Mouse (Mus musculus) cerebellum, adult 18-20 months (tissue): Measurements from ENCODE around the gene Rnf128.
"Not testable (repeated sequence)": the region's sequence is repeated elsewhere in the genome, so short reads cannot be mapped to it uniquely, and the experiment has no call there.

Experiments used
- DNase-seq, 2 experiments: peaks; one replicate each; pipeline ENCODE4 v3.0.0; 2021

Rnf128 gene

DNA sequence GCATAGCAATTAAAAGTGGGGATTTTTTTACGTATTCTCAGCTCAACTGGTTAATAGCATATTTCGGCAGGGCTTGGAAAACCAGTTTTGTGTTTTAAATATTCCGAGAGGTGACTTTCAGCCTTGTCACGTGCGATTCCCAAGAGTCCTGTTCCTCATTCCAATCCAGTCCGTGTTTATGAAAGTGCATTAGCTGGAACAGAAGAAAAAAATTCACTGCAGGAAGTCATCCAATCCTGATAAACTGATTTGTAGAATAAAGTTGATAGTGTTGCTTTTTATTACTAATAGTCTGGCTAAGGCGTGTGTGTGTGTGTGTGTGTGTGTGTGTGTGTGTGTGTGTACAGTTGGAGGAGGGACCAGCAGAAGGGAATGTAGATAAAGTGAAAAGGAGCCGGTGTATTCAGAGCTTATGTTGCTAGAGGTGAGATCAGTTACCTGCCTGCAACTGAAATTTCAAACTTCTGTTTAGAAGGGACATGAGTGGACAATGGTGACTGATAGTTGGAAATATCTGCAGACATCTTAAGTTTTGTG is at the start of gene Rnf128:
TSS of gene Rnf128 (plus strand) at position 392 of the 537 bp plus-strand sequence.
- DNase-seq: no peak

DNA sequence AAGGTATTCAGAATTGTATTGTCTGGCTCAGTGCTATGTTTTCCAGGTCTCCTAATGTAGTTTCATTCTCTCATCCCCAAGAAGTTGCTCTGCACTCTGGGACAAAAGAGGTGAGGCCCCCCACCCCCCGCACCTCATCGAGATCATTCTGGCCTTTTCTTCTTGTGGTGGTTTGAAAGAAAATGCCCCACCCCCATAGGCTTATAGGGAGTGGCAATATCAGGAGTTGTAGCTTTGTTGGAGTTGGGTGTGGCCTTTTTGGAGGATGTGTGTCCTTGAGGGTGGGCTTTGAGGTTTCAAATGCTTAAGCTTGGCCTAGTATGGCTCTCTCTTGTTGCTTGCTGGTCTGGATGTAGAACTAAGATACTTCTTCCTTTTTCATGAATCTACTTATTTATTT is 47.0 kb upstream of the Rnf128 start:
- DNase-seq: no peak

DNA sequence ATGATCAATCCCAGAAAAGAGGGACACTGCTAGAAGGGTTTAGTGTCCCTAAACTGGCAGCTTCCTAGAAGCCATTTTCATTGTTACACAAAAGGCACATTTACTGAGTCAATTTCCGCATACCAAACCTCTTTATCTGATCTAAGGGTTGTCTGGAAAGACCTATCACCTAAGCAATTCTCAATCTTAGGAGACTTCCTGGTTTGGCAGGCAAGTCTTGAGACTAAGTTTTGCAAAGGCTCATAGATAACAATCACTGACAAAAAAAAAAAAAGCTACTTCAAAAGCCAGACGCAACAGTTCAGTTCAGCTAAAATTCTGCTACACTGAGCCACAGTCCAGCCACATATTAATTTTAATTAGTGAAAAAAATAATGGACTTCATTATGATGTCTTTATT is 43.9 kb upstream of the Rnf128 start:
- no peak for DNase-seq

DNA sequence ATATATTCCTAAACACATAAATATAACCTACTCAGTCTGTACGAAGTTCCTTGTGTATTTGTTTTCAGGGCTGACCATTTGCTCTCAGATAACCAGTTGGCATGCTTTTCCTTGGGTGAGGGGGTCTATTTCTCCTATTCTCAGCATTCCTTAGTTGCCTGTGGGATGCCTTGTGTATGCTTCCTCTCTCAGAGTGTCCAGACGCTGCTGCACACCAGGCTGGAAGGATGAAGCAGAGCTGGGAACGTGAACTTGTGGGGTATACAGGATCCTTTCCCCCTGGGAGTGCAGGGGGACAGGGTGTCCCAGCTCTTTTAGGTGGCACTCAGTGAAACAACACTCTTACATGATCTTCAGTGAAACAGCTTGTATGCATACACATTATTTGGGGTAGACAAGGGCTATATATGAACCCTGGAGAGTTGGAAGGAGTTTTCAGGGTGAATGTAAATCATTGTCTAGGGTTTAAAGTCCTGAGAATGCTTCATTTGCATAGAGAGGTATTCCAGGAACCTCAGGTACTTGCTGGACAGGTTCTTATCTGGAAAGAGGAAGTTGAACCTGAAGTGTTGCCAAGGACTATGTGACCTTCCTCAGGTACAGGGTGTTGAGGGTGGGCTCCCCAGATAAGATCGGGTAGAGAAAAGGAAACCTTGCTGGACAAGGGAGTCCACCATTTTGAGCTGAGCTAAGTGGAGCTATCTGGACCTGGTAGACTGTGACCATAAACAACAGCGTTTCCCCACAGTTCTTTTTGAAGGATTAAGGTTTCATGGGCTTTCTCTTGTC is 38.6 kb upstream of the Rnf128 start:
- DNase-seq: no peak

DNA sequence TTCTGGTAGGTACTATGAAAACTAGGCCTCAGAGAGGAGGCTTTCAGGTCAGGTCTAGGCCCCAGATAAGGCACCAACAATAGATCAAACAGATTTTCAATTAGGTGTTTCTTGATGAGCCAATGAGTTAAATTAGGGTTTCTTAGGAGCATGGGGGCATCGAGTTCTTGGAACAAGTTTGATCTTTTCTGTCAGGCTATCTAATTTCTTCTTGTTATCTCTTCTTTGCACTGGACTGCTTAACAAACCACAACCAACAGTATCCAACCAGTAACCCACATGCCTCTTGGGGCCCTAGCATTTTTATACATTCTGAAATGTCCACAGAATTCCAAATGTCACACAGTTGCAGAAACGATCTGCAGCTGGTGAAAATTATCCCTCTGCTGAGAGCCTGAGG is 37.4 kb upstream of the Rnf128 start:
- no peak for DNase-seq

DNA sequence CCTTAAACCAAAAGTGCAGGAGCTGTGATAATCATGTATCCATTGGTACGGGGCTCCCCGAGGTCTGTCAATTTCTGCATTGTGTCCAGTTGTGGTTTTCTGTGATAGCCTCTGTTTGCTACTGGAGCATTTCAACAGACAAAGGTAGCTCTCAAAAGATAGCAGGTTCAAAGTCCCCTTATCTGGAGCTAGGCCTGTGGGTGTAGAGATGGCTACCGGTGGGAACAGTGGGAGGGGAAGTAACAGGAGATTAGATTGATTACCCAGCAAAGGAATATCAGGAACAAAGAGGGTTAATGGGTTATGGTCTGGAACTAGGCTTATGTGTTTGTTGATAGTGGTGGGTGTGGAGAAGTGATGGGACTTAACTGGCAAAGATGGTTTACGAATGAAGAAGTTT is 36.1 kb upstream of the Rnf128 start:
- DNase-seq: no peak

DNA sequence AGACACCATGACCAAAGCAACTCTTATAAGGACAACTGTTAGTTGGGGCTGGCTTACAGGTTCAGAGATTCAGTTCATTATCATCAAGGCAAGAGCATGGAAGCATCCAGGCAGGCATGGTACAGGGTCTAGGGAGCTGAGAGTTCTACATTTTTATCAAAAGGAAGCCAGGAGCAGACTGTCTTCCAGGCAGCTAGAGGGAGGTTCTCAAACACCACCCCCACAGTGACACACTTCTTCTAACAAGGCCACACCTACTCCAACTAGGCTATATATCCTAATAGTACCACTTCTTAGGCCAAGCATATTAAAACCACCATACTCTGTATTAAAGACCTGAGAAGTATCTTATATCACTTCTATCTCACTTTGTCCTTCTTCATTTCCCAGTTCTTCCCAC is 33.4 kb upstream of the Rnf128 start:
- no peak for DNase-seq

DNA sequence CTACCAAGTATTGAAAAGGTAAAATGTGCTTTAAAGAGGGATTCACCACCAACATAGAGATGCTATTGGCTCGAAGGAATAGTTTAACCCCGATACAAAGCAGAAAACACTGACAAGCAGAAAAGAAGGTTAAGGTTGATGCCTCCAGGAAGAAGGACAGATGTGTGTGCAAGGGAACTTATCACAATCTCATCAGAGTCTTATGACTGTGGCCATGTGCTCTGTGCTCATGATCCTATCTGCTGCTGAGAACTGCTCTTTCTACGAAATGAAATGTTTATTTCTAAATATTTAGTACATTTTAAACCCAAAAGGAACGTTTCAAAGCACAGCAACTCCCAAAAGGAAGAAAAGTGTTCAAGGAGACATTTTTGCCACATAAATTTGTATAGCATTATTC is 30.8 kb upstream of the Rnf128 start:
- DNase-seq: no peak

DNA sequence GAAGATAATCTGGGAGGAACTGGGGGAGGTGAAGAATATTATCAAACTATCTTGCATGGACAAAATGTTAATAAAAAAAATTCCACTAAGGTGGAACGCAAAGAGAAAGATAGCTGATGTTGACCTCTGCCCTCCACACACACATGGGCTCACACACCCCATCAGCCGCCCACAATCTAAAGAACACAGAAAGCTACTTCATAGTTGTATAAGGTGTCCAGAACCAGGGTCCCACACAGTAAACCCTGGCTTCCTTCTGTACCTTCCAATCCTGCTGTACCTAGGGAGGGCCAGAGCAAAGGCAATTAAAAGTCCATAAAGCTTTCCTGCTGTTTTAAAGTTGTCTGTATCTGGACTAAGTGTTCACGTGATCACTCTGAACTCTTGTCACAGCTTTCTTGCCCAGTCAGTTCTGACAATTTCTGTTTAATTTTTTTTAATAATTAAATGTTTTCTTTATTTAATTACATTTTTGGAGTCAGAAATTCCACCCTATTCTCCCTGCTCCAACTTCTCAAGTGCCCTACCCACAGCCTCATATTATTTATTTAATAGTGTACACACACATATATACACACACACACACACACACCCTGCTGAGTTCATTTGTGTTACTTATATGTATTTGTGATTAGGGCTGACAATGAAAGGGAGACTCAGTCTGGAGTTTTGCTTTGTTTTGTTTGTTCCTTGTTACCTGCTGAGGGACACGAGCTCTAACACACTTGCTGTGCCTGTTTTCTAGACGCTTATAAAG is 25.3 kb upstream of the Rnf128 start:
- DNase-seq: no peak

DNA sequence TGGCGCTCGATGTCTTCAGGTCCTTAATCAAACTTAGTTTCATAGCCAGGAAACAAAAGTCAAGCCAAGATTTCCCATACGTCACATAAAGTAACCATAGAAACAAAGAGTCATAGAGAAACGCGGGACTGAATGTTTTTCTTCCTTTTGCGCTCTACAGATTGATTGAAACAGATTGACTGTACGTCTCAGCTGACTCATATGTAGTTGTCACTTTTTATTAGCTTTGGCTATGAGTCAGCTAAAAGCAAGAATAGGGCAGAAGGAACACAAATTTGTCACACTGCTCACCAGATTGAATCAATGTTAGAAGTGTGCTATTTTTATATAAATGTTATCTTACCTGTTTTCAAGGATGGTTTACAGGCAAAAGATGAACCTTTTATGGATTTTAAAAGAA is 19.4 kb upstream of the Rnf128 start:
- no peak for DNase-seq

DNA sequence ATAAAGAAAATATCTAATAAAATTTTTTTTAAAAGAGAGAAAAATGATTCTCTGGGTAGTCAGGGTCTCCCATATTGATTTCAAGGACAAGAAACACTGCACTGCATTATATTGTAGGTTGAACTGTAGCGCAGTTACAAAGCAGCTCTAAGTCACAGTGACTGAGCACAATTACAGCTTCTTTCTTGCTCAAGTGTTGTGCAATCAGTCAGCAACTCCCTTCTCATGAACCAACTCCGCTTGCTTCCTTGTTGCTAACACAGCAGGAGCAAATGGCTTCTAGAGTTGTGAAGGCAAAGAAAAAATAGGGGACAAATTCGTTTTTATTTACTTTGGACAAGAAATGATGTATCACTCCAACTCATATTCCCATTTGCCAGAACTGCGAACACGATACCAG is 12.7 kb upstream of the Rnf128 start:
- no peak for DNase-seq

DNA sequence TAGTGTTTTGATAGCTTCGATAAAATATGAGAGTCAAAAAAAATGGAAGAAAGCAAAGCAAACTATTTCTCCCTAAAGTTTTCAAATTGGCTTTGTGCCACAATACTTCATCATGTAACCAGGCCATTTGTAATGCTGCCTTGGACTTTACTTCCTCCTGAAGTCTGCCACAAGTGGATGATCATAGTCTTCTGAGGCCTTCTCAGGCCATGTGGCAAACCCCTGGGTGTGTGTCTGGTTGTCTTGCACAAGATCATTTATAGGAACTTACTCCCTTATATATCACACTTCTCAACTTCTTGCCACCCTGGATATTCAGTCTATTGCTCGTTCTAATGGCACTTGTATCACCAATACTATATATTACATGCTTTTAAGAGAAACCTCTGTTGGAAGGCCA is 11.0 kb upstream of the Rnf128 start:
- no peak for DNase-seq

DNA sequence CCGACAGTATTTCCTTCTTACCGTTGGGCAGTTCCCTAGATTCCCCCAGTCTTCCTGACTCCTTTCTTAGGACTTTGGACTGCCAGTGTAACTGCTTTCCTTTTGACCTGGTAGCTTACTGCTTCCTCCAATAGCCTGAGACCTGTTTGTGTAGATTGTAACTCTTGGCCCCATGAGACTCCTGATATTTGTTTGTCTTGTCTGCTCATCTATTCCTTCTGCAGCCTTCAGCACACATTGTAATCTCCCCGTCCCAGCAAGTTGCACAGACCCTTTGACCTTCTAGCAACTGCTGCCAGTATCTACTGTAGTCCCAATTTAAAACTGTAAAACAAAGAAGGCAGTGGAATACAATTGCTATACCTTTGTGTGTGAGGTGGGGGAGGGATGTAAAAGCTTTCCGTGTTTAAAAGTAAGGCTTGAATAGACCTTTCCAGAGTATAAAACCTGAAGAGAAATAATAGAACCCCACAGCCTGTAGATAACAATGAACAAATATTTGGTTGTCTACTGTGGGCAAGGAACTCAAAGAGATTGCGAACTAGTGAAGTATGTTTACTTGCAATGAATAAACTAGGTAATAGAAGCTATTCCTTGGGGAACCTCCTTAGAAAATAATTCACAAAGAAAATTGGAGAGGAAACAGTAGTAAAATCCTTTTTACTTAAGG is 726 bp upstream of the Rnf128 start:
- DNase-seq: no peak

DNA sequence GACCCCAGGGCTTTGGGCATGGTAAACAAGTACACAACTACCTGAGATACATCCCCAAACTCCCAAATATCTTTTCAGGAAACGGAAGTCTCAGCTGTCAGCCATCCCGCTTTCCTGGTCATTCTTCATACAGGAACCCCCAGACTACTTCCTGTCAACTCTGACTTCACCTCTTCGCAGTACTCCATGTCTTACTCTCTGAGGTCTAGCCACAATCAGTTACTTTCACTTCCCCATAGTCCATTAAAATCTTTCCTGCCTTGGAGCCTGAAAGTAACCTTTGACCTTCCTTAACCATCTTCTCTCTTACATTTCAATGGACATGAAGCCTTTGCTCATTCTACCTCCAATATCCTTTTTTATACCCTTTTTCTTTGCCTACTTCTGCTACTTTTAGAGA is 6.9 kb downstream of the Rnf128 start:
- DNase-seq: no peak

DNA sequence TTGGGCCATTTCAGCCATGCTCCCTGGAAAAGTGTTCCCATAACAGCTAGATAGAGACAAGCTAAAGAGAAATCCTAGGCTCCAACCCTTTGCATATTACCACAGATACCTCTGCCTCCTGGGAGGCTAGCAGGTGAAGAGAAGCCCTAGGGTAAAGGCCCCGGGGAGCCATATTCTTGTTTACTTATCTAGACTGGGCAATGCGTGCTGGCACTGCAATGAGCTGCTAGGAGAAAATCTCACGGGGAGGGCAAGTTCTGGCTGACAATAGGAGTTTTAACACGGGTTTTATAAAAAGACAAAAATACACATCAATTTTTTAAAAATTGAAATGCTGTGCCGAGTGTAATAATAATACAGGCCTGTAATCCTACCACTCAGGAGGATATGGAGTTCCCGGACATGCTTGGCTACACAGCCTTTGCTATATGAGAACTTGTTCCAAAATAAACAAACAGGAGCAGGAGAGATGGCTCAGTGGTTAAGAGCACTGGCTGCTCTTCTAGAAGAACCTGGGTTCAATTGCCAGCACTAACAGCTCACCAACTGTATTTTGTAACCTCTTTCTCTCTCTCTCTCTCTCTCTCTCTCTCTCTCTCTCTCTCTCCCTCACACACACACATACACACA is 15.6 kb downstream of the Rnf128 start:
- DNase-seq: no peak

DNA sequence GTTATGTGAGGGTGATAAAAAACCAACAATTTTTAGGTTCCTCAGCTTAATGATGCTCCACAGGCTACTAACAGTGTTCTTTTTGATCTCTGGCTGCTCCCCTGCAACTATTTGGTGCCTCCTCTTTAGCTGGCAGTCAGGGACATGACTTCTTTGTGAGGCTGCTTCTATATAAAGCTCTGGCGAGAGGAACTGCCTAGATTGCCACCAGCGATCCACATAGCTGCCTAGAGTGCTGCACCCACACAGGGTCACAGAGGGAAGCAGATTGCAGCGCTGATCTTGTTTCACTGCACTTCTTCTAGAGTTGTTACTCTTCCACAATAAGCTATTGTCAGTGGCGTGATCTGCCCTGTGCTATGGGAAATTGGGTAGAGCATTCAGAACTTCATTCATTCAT is 20.5 kb downstream of the Rnf128 start:
- DNase-seq: no peak

DNA sequence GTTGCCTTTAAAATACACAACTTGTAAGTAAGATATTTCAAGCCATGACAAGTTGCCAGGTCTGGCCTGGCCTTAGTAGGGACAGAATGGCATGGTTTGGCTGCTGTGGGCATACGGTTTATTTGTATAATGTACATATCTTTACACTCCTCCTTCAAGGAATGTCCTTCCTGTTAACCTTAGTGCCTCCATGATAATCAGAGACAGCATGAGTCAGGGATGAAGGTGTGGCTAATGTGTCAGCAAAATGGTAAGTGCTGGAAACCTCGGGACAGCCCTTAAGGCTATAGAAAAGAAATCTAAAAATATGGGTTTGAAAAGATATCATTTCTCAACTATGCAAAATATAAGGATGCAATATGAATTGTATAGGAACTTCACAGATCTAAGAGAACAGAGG is 23.6 kb downstream of the Rnf128 start:
- not testable (repeated sequence) for DNase-seq

DNA sequence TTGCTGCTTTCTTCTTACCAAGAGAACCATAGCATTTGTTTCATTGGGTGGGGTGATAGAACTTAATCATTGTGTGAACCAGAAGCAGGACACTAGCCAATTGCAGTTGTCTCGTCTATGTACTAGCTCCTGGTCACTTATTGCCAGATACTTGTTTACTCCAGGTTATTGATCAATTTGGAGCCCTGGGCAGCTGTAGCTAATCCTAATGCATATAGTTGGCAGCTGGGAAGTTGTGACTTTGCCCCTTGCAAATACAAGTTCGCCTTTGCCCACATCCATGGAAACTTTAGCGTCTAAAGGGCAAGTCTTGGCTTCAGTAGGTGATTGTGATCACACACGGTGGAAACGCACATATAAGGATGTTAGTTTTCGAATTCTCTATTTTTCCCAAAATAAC is 33.3 kb downstream of the Rnf128 start:
- no peak for DNase-seq

DNA sequence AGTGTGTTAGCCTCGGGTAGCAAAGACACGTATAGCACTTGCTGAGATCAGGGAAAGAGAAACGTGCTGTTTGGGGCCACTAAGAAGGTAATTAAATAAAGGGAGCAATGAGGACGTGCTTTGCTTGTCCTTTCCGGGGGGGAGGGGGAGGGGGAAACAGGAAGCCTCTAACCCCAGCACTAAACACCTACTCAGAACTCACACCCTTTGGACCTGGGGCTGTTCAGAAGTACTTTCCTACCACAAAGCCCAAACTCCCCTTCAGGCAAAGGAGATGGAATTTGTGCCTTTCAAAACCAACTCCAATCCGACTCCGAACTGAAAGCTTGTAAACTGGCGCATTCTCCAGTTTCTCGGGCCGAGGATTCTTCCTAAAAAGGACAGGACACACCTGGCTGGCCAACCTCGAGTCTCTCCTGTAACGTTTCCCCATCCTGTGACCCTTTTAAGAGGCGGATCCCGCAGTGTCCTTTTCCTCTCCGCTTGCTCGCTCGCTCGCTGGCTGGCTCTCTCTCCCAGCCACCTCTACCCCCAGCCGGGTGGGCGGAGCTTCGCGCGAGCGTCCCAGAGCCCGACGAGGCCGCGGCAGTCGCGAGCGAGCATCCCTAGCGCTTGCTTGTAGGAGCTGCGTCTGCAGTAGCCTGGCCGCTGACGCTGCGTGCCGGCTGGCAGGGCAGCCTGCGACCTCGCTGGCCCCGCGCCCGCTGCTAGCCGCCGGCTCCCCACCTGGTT is 47.1 kb downstream of the Rnf128 start:
- DNase-seq: peak; percentile 89 to 90

DNA sequence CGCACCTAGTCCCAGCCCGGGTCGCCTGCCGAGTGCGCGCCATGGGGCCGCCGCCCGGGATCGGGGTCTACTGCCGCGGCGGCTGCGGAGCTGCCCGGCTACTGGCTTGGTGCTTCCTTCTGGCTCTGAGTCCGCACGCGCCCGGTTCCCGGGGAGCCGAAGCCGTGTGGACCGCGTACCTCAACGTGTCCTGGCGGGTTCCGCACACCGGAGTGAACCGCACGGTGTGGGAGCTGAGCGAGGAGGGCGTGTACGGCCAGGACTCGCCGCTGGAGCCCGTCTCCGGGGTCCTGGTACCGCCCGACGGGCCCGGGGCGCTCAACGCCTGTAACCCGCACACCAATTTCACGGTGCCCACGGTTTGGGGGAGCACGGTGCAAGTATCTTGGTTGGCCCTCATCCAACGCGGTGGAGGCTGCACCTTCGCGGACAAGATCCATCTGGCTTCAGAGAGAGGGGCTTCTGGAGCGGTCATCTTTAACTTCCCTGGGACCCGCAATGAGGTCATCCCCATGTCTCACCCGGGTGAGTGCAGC is 47.7 kb downstream of the Rnf128 start:
- DNase-seq: no peak

DNA sequence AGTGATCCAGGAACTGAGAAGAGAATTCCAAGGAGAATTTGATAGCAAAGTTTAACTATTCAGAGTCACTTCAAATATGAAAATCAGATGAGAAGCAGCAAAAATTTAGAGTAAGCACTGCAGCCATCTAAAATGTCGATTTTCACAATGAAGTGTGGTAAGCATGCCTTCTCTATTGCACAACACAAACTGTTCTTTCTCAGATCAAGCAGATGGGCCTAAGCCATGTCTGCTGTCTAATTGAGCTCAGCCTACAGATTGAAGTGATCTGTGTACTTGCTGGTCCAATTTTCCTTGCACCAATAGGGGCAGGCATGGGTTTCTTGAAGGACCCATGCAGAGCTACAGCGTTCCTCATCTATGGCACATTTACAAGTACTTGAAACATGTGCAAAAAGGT is 51.6 kb downstream of the Rnf128 start:
- no peak for DNase-seq

DNA sequence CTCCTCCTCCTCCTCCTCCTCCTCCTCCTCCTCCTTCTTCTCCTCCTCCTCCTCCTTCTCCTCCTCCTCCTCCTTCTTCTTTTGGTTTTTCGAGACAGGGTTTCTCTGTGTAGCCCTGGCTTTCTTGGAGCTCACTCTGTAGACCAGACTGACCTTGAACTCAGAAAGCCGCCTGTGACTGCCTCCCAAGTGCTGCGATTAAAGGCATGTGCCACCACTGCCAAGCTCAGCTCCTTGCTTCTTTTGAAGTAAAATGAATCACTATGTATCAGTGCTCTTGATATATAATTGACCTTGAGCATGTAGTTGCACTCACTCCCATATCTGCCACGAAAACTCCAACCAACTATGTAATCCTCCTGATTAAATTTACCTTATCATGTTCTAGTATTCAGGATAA is 59.0 kb downstream of the Rnf128 start:
- DNase-seq: no peak
